Mouse (Mus musculus) intestine, embryonic 14.5 days (tissue): ENCODE measurements around the gene Gm5447. TPM values are rescaled to one million over a fixed set of nuclear protein-coding genes. Genes with fewer than 3 reads are reported as not detected.

Experiments used
- ATAC-seq: fragments of 200-750 bp; cut with Nextera tagmentation; replicated peaks from 2 replicates; pipeline ENCODE4 v1.8.0; 2017; ENCODE audit warnings: low read depth, moderate number of reproducible peaks, moderate TSS enrichment, moderate library complexity; ENCODE audit not compliant: low FRiP score, low TSS enrichment
- DNase-seq: peaks from one replicate; pipeline ENCODE4 v3.0.0-alpha.2; 2018; ENCODE audit warnings: low spot score
- H3K27ac ChIP-seq: fragments of 300-500 bp; sonication (generic); 2 replicates; pipeline ENCODE4 v1.5.1; 2014; ENCODE audit warnings: low read depth, mild to moderate bottlenecking, control low read depth
- H3K27me3 ChIP-seq: fragments of 300-500 bp; sonication (generic); replicated peaks from 2 replicates; pipeline ENCODE4 v1.6.1; 2014; ENCODE audit warnings: low read length, control low read depth; ENCODE audit not compliant: control insufficient read depth, insufficient read depth
- H3K36me3 ChIP-seq: fragments of 300-500 bp; sonication (generic); 2 replicates; pipeline ENCODE4 v1.6.1; 2014; ENCODE audit warnings: low read length, control low read depth; ENCODE audit not compliant: control insufficient read depth, insufficient read depth
- H3K4me1 ChIP-seq: fragments of 300-500 bp; sonication (generic); replicated peaks from 2 replicates; pipeline ENCODE4 v1.6.1; 2014; ENCODE audit warnings: low read length, control low read depth, mixed read lengths; ENCODE audit not compliant: control insufficient read depth, insufficient read depth
- H3K4me2 ChIP-seq: fragments of 300-500 bp; sonication (generic); 2 replicates; pipeline ENCODE4 v1.6.1; 2014; ENCODE audit warnings: low read length
- H3K4me3 ChIP-seq: fragments of 300-500 bp; sonication (generic); 2 replicates; pipeline ENCODE4 v1.5.1; 2014; ENCODE audit warnings: low read depth, low read length, control low read depth, mixed read lengths
- H3K9ac ChIP-seq: fragments of 300-500 bp; sonication (generic); 2 replicates; pipeline ENCODE4 v1.6.1; 2014; ENCODE audit warnings: mild to moderate bottlenecking, low read length
- H3K9me3 ChIP-seq: fragments of 300-500 bp; sonication (generic); 2 replicates; pipeline ENCODE4 v1.6.1; 2016; ENCODE audit warnings: low read length, control low read depth; ENCODE audit not compliant: control insufficient read depth
- WGBS: fragments of 180-500 bp; shearing (Covaris S2); extraction: QIAGEN DNeasy Blood & Tissue Kit; methylation state at CpG from one replicate; pipeline ENCODE4 v1.1.7; 2014; 5-methylcytosine and 5-hydroxymethylcytosine counted together
- polyA plus RNA-seq: library from polyadenylated mRNA; unstranded; fragments of >200 nt; fragmentation: Nextera tagmentation; extraction: Ambion mirVana; gene quantifications from 2 replicates; pipeline ENCODE4 v1.2.1, GENCODE M21; 2014

Gene Gm5447
- polyA plus RNA-seq = 0.09 TPM in 1 of 2 replicates, not detected in the other

- H3K27ac ChIP-seq = peak within 1 kb of the TSS; percentile 92
- DNase-seq (peak; percentile 94), ATAC-seq (peak; percentile 98)
- WGBS = under 1% methylated on average over 54 of the region's 54 CpGs
- peaks cover 13% of the 10 kb centered on the region for H3K4me1 ChIP-seq
- H3K36me3 ChIP-seq = no peaks in the 10 kb centered on the region
- H3K4me2 ChIP-seq = peak within 1 kb of the TSS; percentile 73
- peak within 1 kb of the TSS; percentile 92 for H3K4me3 ChIP-seq
- peak within 1 kb of the TSS; percentile 94 for H3K9ac ChIP-seq
- H3K27me3 ChIP-seq = no peaks in the 10 kb centered on the region
- H3K9me3 ChIP-seq = no peaks in the 10 kb centered on the region
Observed at GRCm38 (mm10) chr13:30973501-30974246, at the start of gene Gm5447, which contains the start of gene Exoc2. Gm5447 (plus strand) TSS chr13:30974204. Exoc2 (minus strand) TSS chr13:30974093.

- Histone ChIP-seq H3K4me1 (no peaks in the 10 kb centered on the region), H3K27ac (no peak overlapping the region), H3K27me3 (no peaks in the 10 kb centered on the region), H3K9ac (no peak overlapping the region), H3K9me3 (no peaks in the 10 kb centered on the region), H3K36me3 (peaks cover 8% of the 10 kb centered on the region; the same call in 1 of the 2 replicates), H3K4me3 (no peak overlapping the region), H3K4me2 (no peak overlapping the region)
- WGBS = 68% methylated on average over 6 of the region's 6 CpGs
- no peak for ATAC-seq
- no peak for DNase-seq
Observed at GRCm38 (mm10) chr13:30924269-30924668, 49.7 kb upstream of the Gm5447 start.

- no peaks in the 10 kb centered on the region for H3K4me1 ChIP-seq
- 84% methylated on average over 2 of the region's 2 CpGs for WGBS
- no peak for DNase-seq
- no peak overlapping the region for H3K27ac ChIP-seq
- ATAC-seq = no peak
- H3K9ac ChIP-seq = no peak overlapping the region
- H3K36me3 ChIP-seq = peaks cover 15% of the 10 kb centered on the region; the same call in 1 of the 2 replicates
- no peaks in the 10 kb centered on the region for H3K27me3 ChIP-seq
- H3K4me3 ChIP-seq = no peak overlapping the region
- no peak overlapping the region for H3K4me2 ChIP-seq
- no peaks in the 10 kb centered on the region for H3K9me3 ChIP-seq
Observed at GRCm38 (mm10) chr13:30929119-30929518, 44.9 kb upstream of the Gm5447 start.

- Histone ChIP-seq H3K4me1 (no peaks in the 10 kb centered on the region), H3K27ac (no peak overlapping the region), H3K4me2 (no peak overlapping the region), H3K27me3 (no peaks in the 10 kb centered on the region), H3K9me3 (no peaks in the 10 kb centered on the region), H3K36me3 (peaks cover 8% of the 10 kb centered on the region; the same call in 1 of the 2 replicates), H3K4me3 (no peak overlapping the region), H3K9ac (no peak overlapping the region)
- no peak for DNase-seq
- no peak for ATAC-seq
- whole genome bisulfite sequencing = 68% methylated on average over 4 of the region's 4 CpGs
Observed at GRCm38 (mm10) chr13:30931613-30932012, 42.4 kb upstream of the Gm5447 start.

- Histone ChIP-seq H3K9ac (no peak overlapping the region), H3K36me3 (peaks cover 8% of the 10 kb centered on the region; the same call in 1 of the 2 replicates), H3K4me3 (no peak overlapping the region), H3K4me1 (no peaks in the 10 kb centered on the region), H3K4me2 (no peak overlapping the region), H3K27ac (no peak overlapping the region), H3K9me3 (no peaks in the 10 kb centered on the region), H3K27me3 (no peaks in the 10 kb centered on the region)
- DNase-seq (no peak), ATAC-seq (no peak)
- WGBS = 80% methylated on average over 6 of the region's 6 CpGs
Observed at GRCm38 (mm10) chr13:30932972-30933371, 41.0 kb upstream of the Gm5447 start.

GRCm38 (mm10) chr13:30945788-30946187 is 28.2 kb upstream of the Gm5447 start:
- Histone ChIP-seq H3K9ac (no peak overlapping the region), H3K4me2 (no peak overlapping the region), H3K27me3 (no peaks in the 10 kb centered on the region), H3K36me3 (no peaks in the 10 kb centered on the region), H3K27ac (no peak overlapping the region), H3K4me1 (no peaks in the 10 kb centered on the region), H3K9me3 (no peaks in the 10 kb centered on the region), H3K4me3 (no peak overlapping the region)
- ATAC-seq = no peak
- no peak for DNase-seq

GRCm38 (mm10) chr13:30947129-30947528 is 26.9 kb upstream of the Gm5447 start:
- H3K4me2 ChIP-seq = no peak overlapping the region
- no peak overlapping the region for H3K9ac ChIP-seq
- DNase-seq = no peak
- no peak for ATAC-seq
- H3K27ac ChIP-seq = no peak overlapping the region
- no peaks in the 10 kb centered on the region for H3K36me3 ChIP-seq
- no peaks in the 10 kb centered on the region for H3K27me3 ChIP-seq
- no peaks in the 10 kb centered on the region for H3K9me3 ChIP-seq
- no peak overlapping the region for H3K4me3 ChIP-seq
- no peaks in the 10 kb centered on the region for H3K4me1 ChIP-seq
- 89% methylated on average over 15 of the region's 15 CpGs for WGBS

GRCm38 (mm10) chr13:30947540-30947939 is 26.5 kb upstream of the Gm5447 start, which contains the start of gene Hus1b:
Hus1b (minus strand) TSS chr13:30947759.
- Histone ChIP-seq H3K4me3 (no peak within 1 kb of the TSS), H3K9ac (no peak within 1 kb of the TSS), H3K36me3 (no peaks in the 10 kb centered on the region), H3K27me3 (no peaks in the 10 kb centered on the region), H3K9me3 (no peaks in the 10 kb centered on the region), H3K4me2 (no peak within 1 kb of the TSS), H3K27ac (no peak within 1 kb of the TSS), H3K4me1 (no peaks in the 10 kb centered on the region)
- WGBS = 89% methylated on average over 11 of the region's 11 CpGs
- DNase-seq (no peak), ATAC-seq (no peak)

GRCm38 (mm10) chr13:30949181-30949580 is 24.8 kb upstream of the Gm5447 start:
- Histone ChIP-seq H3K4me1 (no peaks in the 10 kb centered on the region), H3K27me3 (no peaks in the 10 kb centered on the region), H3K27ac (no peak overlapping the region), H3K36me3 (no peaks in the 10 kb centered on the region), H3K9me3 (no peaks in the 10 kb centered on the region), H3K4me2 (no peak overlapping the region), H3K4me3 (no peak overlapping the region), H3K9ac (no peak overlapping the region)
- 94% methylated on average over 9 of the region's 9 CpGs for WGBS
- ATAC-seq (no peak), DNase-seq (no peak)
